Mouse (Mus musculus) heart, adult 2 months (tissue): ENCODE data around the gene Mest.

Source experiments
- CTCF ChIP-seq: fragments of 200-600 bp; IDR thresholded peaks from 2 replicates; pipeline ENCODE4 v1.8.1; 2022; ENCODE audit warnings: antibody characterized with exemption, mild to moderate bottlenecking, moderate library complexity
- EP300 ChIP-seq: fragments of 200-500 bp; IDR thresholded peaks from 2 replicates; pipeline ENCODE4 v1.6.1; 2011; ENCODE audit warnings: low read depth, low read length, control low read depth; ENCODE audit not compliant: insufficient read depth
- POLR2A ChIP-seq: fragments of 200-500 bp; IDR thresholded peaks from 2 replicates; pipeline ENCODE4 v1.6.1; 2011; ENCODE audit warnings: mild to moderate bottlenecking, low read depth, low read length, control low read depth; ENCODE audit not compliant: insufficient read depth

- TF ChIP-seq CTCF (no peak), POLR2A (no peak), EP300 (no peak)
These were observed 25.8 kb downstream of the Mest start for GRCm38 (mm10) chr6:30749042-30749689.
